Mouse (Mus musculus): Measurements from ENCODE around the gene Zdhhc6.

Gene Zdhhc6

GRCm38 (mm10) chr19:55305024-55305423 lies 10.8 kb downstream of the Zdhhc6 start:
- DNase-seq (ENCODE audit: low spot score in 2 of 2) = no peak

- DNase-seq (ENCODE audit: low spot score in 2 of 2) = no peak
Observed at GRCm38 (mm10) chr19:55300525-55300924, 15.3 kb downstream of the Zdhhc6 start.

- DNase-seq (ENCODE audit: low spot score in 2 of 2) = no peak
Observed at GRCm38 (mm10) chr19:55299378-55299777, 16.5 kb downstream of the Zdhhc6 start.

- DNase-seq (ENCODE audit: low spot score in 2 of 2) = no peak
Observed at GRCm38 (mm10) chr19:55297961-55298360, 17.9 kb downstream of the Zdhhc6 start.

GRCm38 (mm10) chr19:55297489-55297888 lies 18.3 kb downstream of the Zdhhc6 start:
- DNase-seq (ENCODE audit: low spot score in 2 of 2) = no peak

- no peak for DNase-seq (ENCODE audit: low spot score in 2 of 2)
Observed at GRCm38 (mm10) chr19:55296301-55296700, 19.5 kb downstream of the Zdhhc6 start.

- DNase-seq (ENCODE audit: low spot score in 2 of 2) = no peak
Observed at GRCm38 (mm10) chr19:55295556-55295955, 20.3 kb downstream of the Zdhhc6 start.

GRCm38 (mm10) chr19:55295075-55295474 lies 20.8 kb downstream of the Zdhhc6 start:
- no peak for DNase-seq (ENCODE audit: low spot score in 2 of 2)

- no peak for DNase-seq (ENCODE audit: low spot score in 2 of 2)
Observed at GRCm38 (mm10) chr19:55293175-55293574, 22.7 kb downstream of the Zdhhc6 start.

GRCm38 (mm10) chr19:55292210-55292850 lies 23.5 kb downstream of the Zdhhc6 start:
- no peak for DNase-seq (ENCODE audit: low spot score in 2 of 2)

- no peak for DNase-seq (ENCODE audit: low spot score in 2 of 2)
Observed at GRCm38 (mm10) chr19:55290621-55291270, 25.1 kb downstream of the Zdhhc6 start.

GRCm38 (mm10) chr19:55288974-55289373 lies 26.9 kb downstream of the Zdhhc6 start:
- DNase-seq (ENCODE audit: low spot score in 2 of 2) = no peak

GRCm38 (mm10) chr19:55286034-55286433 lies 29.8 kb downstream of the Zdhhc6 start:
- DNase-seq (ENCODE audit: low spot score in 2 of 2) = no peak

GRCm38 (mm10) chr19:55284093-55284492 lies 31.7 kb downstream of the Zdhhc6 start:
- DNase-seq (ENCODE audit: low spot score in 2 of 2) = no peak

GRCm38 (mm10) chr19:55276770-55277169 lies 39.1 kb downstream of the Zdhhc6 start:
- DNase-seq (ENCODE audit: low spot score in 2 of 2) = no peak

GRCm38 (mm10) chr19:55276100-55276499 lies 39.7 kb downstream of the Zdhhc6 start:
- DNase-seq (ENCODE audit: low spot score in 2 of 2) = no peak

- DNase-seq (ENCODE audit: low spot score in 2 of 2) = no peak
Observed at GRCm38 (mm10) chr19:55273340-55273739, 42.5 kb downstream of the Zdhhc6 start.

GRCm38 (mm10) chr19:55271448-55271847 lies 44.4 kb downstream of the Zdhhc6 start:
- no peak for DNase-seq (ENCODE audit: low spot score in 2 of 2)

- no peak for DNase-seq (ENCODE audit: low spot score in 2 of 2)
Observed at GRCm38 (mm10) chr19:55269051-55269450, 46.8 kb downstream of the Zdhhc6 start.

GRCm38 (mm10) chr19:55268150-55268549 lies 47.7 kb downstream of the Zdhhc6 start:
- no peak for DNase-seq (ENCODE audit: low spot score in 2 of 2)

GRCm38 (mm10) chr19:55266786-55267185 lies 49.0 kb downstream of the Zdhhc6 start:
- no peak for DNase-seq (ENCODE audit: low spot score in 2 of 2)

- no peak for DNase-seq (ENCODE audit: low spot score in 2 of 2)
Observed at GRCm38 (mm10) chr19:55265269-55265668, 50.6 kb downstream of the Zdhhc6 start.

GRCm38 (mm10) chr19:55260389-55261184 lies 55.2 kb downstream of the Zdhhc6 start:
- no peak for DNase-seq (ENCODE audit: low spot score in 2 of 2)

All from right cerebral cortex, postnatal 10 days (tissue).